Mouse (Mus musculus) midbrain, embryonic 14.5 days (tissue): ENCODE data around the gene Srgap2. TPM values are rescaled to one million over a fixed set of nuclear protein-coding genes. Genes with fewer than 3 reads are reported as not detected.
"Not testable (repeated sequence)": the region's sequence is repeated elsewhere in the genome, so short reads cannot be mapped to it uniquely, and the experiment has no call there.

Experiments
- ATAC-seq: fragments of 200-750 bp; cut with Nextera tagmentation; 2 replicates; pipeline ENCODE4 v1.8.0; 2017; ENCODE audit warnings: moderate number of reproducible peaks, moderate library complexity; ENCODE audit not compliant: low FRiP score, low TSS enrichment
- DNase-seq: peaks from one replicate; pipeline ENCODE4 v3.0.0-alpha.2; 2015
- H3K27ac ChIP-seq: fragments of 300-500 bp; sonication (generic); replicated peaks from 2 replicates; pipeline ENCODE4 v1.5.1; 2014; ENCODE audit warnings: mild to moderate bottlenecking, low read depth, low read length, moderate library complexity
- H3K27me3 ChIP-seq: fragments of 300-500 bp; sonication (generic); 2 replicates; pipeline ENCODE4 v1.6.1; 2014; ENCODE audit warnings: low read length, control low read depth, mixed read lengths; ENCODE audit not compliant: control insufficient read depth, insufficient read depth
- H3K36me3 ChIP-seq: fragments of 300-500 bp; sonication (generic); 2 replicates; pipeline ENCODE4 v1.6.1; 2014; ENCODE audit warnings: low read length, control low read depth; ENCODE audit not compliant: control insufficient read depth, insufficient read depth
- H3K4me1 ChIP-seq: fragments of 300-500 bp; sonication (generic); 2 replicates; pipeline ENCODE4 v1.6.1; 2014; ENCODE audit warnings: mild to moderate bottlenecking, antibody characterized with exemption, low read length, control low read depth; ENCODE audit not compliant: control insufficient read depth, insufficient read depth
- H3K4me2 ChIP-seq: fragments of 300-500 bp; sonication (generic); 2 replicates; pipeline ENCODE4 v1.6.1; 2014; ENCODE audit warnings: mild to moderate bottlenecking, low read length, moderate library complexity
- H3K4me3 ChIP-seq: fragments of 300-500 bp; sonication (generic); replicated peaks from 2 replicates; pipeline ENCODE4 v1.5.1; 2014; ENCODE audit warnings: low read depth, low read length
- H3K9ac ChIP-seq: fragments of 300-500 bp; sonication (generic); replicated peaks from 2 replicates; pipeline ENCODE4 v1.6.1; 2014; ENCODE audit warnings: mild to moderate bottlenecking, low read length, moderate library complexity
- H3K9me3 ChIP-seq: fragments of 300-500 bp; sonication (generic); 2 replicates; pipeline ENCODE4 v1.6.1; 2016; ENCODE audit warnings: low read length, control low read depth, mixed read lengths; ENCODE audit not compliant: control insufficient read depth
- WGBS: fragments of 180-500 bp; shearing (Covaris S2); extraction: QIAGEN DNeasy Blood & Tissue Kit; methylation state at CpG from one replicate; pipeline ENCODE4 v1.1.7; 2014; 5-methylcytosine and 5-hydroxymethylcytosine counted together
- polyA plus RNA-seq: library from polyadenylated mRNA; unstranded; fragments of >200 nt; fragmentation: Nextera tagmentation; extraction: Ambion mirVana; gene quantifications from 2 replicates; pipeline ENCODE4 v1.2.1, GENCODE M21; 2014

The Srgap2 gene
- 28.6 and 30.8 TPM in 2 replicates for polyA plus RNA-seq

DNA sequence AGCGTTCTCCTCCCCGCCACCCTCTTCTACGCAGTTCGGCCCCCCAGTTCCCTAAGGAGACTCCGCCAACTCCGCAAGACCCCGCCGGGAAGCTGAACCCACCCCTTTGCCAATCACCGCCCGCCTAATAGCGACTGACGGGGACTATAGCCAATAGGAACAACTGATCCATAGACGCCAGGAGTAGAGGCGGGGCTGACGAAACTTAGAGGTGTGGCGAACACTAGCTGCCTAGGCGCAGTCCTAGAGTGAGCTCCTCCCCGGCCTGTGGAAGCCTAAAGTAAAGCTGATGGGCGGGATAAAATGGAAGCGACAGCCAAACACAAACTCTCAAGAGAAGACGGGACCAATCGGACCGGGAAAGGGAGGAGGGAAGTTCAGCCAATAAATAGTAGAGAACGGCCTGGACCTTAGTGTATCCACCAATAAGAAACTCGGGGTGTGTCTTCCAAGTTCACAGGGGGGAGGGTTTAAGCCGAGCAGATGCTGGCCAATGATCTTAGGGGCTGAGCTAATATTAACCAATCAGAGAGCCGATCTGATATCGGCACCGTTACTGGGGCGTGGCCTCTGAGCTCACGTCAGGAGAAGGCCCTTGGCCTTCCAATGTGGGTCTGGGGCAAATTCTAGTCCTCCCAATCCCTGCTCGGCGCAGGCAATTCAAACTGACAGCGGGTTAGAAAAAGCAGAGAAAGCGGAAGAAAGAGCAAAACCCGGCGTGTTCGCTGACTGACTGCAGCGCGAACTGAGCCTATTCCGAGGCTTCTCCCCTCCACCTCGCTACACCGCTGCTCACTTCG lies at the start of gene Srgap2, which contains the start of gene Fam72a:
Gene Srgap2, minus strand, starts transcription at position 72 of the 800 bp plus-strand sequence.
Gene Fam72a, plus strand, starts transcription at position 623 of the 800 bp plus-strand sequence.
- WGBS: under 1% methylated on average over 44 of the region's 44 CpGs
- H3K4me3 ChIP-seq: peak within 1 kb of the TSS; percentile 77
- H3K4me1 ChIP-seq: peaks cover 36% of the 10 kb centered on the region
- H3K27ac ChIP-seq: peak within 1 kb of the TSS; percentile 88
- ATAC-seq: peak; percentile 96
- peak within 1 kb of the TSS; percentile 99 for H3K4me2 ChIP-seq
- DNase-seq: peak; percentile 99
- H3K9ac ChIP-seq: peak within 1 kb of the TSS; percentile 81
- no peaks in the 10 kb centered on the region for H3K27me3 ChIP-seq
- H3K36me3 ChIP-seq: no peaks in the 10 kb centered on the region
- H3K9me3 ChIP-seq: no peaks in the 10 kb centered on the region

DNA sequence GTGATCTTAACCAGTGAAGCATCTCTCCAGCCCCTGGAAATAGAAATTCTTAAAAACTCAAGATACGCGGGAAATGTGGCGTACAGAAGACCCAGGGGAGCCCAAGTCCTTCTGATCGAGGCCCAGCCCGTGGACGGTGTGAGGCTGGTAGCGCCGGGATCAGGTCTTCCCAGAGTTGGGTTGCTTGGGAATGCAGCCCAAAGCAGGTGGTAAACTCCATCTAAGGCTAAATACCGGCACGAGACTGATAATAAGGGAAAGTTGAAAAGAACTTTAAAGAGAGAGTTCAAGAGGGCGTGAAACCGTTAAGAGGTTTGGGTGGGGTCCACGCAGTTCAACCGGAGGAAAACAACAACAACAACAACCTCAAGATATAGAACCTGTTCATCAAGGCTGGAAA lies 46.6 kb upstream of the Srgap2 start:
- no peak for ATAC-seq

DNA sequence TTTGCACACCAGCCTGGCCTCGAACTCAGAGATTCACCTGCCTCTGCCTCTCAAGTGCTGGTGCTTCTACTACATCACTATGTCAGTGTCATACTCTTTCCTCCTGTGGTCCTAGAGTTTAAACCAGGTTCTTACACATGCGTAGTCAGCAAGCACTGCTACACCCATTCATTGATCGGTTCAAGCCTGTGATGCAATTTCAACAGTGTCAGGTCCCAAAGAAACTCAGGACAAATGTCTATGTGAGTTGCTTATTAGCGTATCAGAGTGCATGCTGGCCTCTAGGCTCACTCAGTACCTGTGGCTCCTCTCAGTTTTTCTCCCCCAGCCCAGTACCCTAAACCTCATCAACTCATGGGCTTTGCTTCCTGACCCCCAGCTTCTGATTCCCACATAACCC lies 43.2 kb upstream of the Srgap2 start:
- ATAC-seq (no peak), DNase-seq (no peak)
- no peak overlapping the region for H3K4me2 ChIP-seq
- no peaks in the 10 kb centered on the region for H3K36me3 ChIP-seq
- H3K4me3 ChIP-seq: no peak overlapping the region
- no peaks in the 10 kb centered on the region for H3K27me3 ChIP-seq
- H3K27ac ChIP-seq: no peak overlapping the region
- H3K9ac ChIP-seq: no peak overlapping the region
- H3K4me1 ChIP-seq: no peaks in the 10 kb centered on the region
- no peaks in the 10 kb centered on the region for H3K9me3 ChIP-seq
- 93% methylated on average over 4 of the region's 4 CpGs for WGBS

More for the DNA sequence above, 46.6 kb upstream of the Srgap2 start:
- Histone ChIP-seq H3K27me3 (no peaks in the 10 kb centered on the region), H3K9me3 (no peaks in the 10 kb centered on the region), H3K4me1 (no peaks in the 10 kb centered on the region), H3K36me3 (no peaks in the 10 kb centered on the region), H3K4me2 (no peak overlapping the region), H3K27ac (no peak overlapping the region), H3K9ac (no peak overlapping the region), H3K4me3 (no peak overlapping the region)
- DNase-seq: peak; percentile 75
- 96% methylated on average over 14 of the region's 14 CpGs for WGBS

DNA sequence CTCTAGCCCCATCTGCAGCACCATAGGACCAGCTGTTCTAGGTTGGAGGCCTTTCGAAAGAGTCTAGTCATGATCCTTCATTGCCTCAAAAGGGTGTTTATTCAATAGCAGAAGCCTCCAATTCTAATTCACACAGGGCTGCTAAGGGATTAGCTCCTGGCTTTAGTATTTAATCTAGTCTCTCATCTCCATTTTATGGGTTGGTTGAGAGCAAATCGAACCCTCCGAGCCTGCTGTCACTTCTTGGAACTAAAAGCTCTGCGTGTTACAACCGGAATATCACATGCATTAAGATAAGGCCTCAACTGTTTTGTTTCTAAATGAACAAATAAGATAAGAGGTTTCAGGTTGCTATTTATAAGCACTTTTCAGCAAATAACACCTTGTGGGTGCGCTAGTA lies 42.6 kb upstream of the Srgap2 start:
- WGBS: 91% methylated on average over 6 of the region's 6 CpGs
- Histone ChIP-seq H3K27ac (no peak overlapping the region), H3K9me3 (no peaks in the 10 kb centered on the region), H3K4me2 (no peak overlapping the region), H3K27me3 (no peaks in the 10 kb centered on the region), H3K36me3 (no peaks in the 10 kb centered on the region), H3K4me1 (no peaks in the 10 kb centered on the region), H3K4me3 (no peak overlapping the region), H3K9ac (no peak overlapping the region)
- no peak for DNase-seq
- no peak for ATAC-seq

DNA sequence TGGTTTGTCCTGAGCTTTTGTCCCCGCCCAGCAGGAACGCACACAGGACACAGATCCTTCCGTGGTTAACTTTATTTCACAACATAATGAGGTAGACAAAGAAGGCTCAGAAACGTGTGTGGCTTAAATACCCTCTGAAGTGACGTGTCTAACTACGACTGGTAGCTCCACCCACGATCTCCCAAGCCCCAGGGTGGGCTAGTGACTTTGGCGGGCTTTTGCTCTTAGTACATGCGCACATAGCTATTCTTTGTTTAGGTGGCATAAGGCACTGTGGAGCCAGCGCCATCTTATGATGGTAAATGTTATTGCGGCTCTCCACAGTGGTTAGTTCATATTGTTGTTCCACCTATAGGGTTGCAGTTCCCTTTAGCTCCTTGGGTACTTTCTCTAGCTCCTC lies 38.9 kb upstream of the Srgap2 start:
- not testable (repeated sequence) for H3K27me3 ChIP-seq, ATAC-seq
- WGBS: 33% methylated on average over 11 of the region's 11 CpGs

DNA sequence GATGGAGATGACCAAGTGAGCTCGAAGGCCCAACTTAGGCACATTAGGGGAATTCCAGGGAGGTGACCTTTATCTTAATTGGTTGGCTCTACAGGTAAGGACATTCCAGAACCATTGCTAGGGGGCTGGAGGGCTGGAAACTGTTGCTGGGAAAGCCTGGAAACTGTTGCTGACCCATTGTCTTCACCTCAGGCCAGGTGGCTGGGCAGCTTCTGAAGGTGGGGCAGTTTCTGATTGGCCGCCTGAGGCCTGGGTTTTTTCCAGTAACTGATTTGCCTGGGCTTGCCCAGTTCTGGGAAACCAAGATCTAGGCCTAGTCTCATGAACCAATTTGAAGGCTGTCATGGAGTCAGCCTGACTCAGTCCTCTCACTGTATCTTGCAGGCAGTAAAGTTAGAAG lies 34.9 kb upstream of the Srgap2 start:
- DNase-seq (no peak), ATAC-seq (no peak)
- 97% methylated on average over 2 of the region's 2 CpGs for WGBS
- Histone ChIP-seq H3K36me3 (no peaks in the 10 kb centered on the region), H3K4me3 (no peak overlapping the region), H3K27me3 (no peaks in the 10 kb centered on the region), H3K27ac (no peak overlapping the region), H3K4me2 (no peak overlapping the region), H3K4me1 (no peaks in the 10 kb centered on the region), H3K9ac (no peak overlapping the region), H3K9me3 (no peaks in the 10 kb centered on the region)

More for the DNA sequence above, 38.9 kb upstream of the Srgap2 start:
- peak; percentile 42 for DNase-seq
- not testable (repeated sequence) for H3K9ac ChIP-seq, H3K4me3 ChIP-seq, H3K4me1 ChIP-seq, H3K27ac ChIP-seq, H3K36me3 ChIP-seq, H3K9me3 ChIP-seq, H3K4me2 ChIP-seq

DNA sequence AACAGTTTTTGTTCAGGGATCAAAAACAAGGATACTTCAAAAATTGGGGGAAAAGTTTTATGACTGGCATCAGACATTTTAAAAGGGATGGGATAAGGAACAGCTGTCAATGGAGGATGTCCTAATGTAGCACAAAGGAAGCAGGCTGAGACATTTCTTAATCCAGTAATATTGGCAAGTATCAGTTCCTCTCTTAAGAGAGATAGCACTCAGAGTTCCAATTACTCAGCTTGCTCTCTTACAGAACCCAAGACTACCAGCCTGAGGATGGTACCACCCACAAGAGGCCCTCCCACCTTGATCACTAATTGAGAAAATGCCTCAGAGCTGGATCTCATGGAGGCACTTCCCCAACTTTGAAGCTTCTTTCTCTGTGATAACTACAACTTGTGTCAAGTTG lies 33.3 kb upstream of the Srgap2 start:
- Histone ChIP-seq H3K27me3 (no peaks in the 10 kb centered on the region), H3K9ac (no peak overlapping the region), H3K27ac (no peak overlapping the region), H3K36me3 (no peaks in the 10 kb centered on the region), H3K9me3 (no peaks in the 10 kb centered on the region), H3K4me1 (no peaks in the 10 kb centered on the region), H3K4me3 (no peak overlapping the region), H3K4me2 (no peak overlapping the region)
- ATAC-seq: no peak
- DNase-seq: no peak

DNA sequence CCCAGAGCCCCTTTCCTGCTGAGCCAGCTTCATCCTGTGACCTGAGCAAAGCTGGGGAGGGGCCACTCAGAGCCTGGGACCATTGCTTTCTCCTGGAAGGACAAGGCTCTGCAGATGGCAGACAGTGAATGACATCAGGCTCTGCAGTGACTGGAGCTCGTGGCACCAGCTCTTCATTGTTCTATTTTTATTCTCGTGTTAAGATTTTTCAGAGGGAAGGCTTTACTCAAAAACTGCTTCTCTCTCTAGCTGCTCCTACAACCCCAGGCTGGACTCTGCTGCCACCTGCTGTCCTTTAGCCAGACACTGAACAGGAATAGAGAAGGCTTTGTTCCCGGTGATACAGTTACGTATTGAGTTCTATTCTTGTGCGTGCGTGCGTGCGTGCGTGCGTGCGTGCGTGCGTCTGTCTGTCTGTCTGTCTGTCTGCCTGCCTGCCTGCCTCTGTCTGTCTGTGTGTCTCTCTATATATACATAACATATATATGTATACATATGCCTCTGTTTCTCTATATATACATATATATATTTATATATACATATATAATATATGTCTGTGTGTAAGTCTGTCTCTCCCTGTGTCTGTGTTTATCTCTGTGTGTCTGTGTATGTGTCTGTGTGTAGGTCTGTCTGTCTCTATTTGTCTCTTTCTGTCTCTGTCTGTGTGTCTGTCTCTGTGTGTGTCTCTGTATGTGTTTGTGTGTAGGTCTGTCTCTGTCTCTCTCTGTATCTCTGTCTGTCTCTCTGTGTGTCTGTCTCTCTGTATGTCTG lies 28.1 kb upstream of the Srgap2 start:
- DNase-seq (peak; percentile 94), ATAC-seq (peak; percentile 95)
- H3K4me3 ChIP-seq: peak overlapping the region; percentile 9; the same call in 1 of the 2 replicates
- peak overlapping the region; percentile 59 for H3K9ac ChIP-seq
- peak overlapping the region; percentile 48 for H3K4me2 ChIP-seq
- H3K9me3 ChIP-seq: no peaks in the 10 kb centered on the region
- peaks cover 6% of the 10 kb centered on the region; the same call in 1 of the 2 replicates for H3K4me1 ChIP-seq
- H3K27ac ChIP-seq: peak overlapping the region; percentile 83
- no peaks in the 10 kb centered on the region for H3K27me3 ChIP-seq
- no peaks in the 10 kb centered on the region for H3K36me3 ChIP-seq
- WGBS: 3% methylated on average over 13 of the region's 13 CpGs
